Mouse (Mus musculus) gastrocnemius, postnatal 14 days (tissue): Measurements from ENCODE around the gene Prkab2. TPM values are rescaled to one million over a fixed set of nuclear protein-coding genes. Genes with fewer than 3 reads are reported as not detected.

Experiments used
- microRNA-seq, 2 experiments: library from miRNA; unstranded; fragments of <30 nt; microRNA quantifications; one replicate each; pipeline ENCODE4 v1.2.0; 2021
- total RNA-seq, 2 experiments: library from RNA; stranded (reverse); gene quantifications; 2 replicates each; pipeline ENCODE4 v1.2.3; 2021

The Prkab2 gene
- total RNA-seq, 2 experiments from 2014 or later, result 65.3 to 69.8 TPM

Small RNAs within 50 kb of the gene (microRNA-seq; reads per million reads assigned to microRNA genes)
- gene Mir7225, result 0 reads per million in 2 experiments

Other genes with a start within 250 kb of the Prkab2 start
- gene Olfr1402, start 236.2 kb upstream of the Prkab2 start, total RNA-seq, result not detected
- 10 to 100 TPM in 1 of 2 experiments, 1 to 10 TPM in 1; 10.0 to 11.2 TPM for gene Chd1l, start 48.0 kb upstream of the Prkab2 start, total RNA-seq
- 1 to 10 TPM; 3.8 to 4.1 TPM for gene Fmo5, start 29.4 kb upstream of the Prkab2 start, total RNA-seq
- not detected for gene Gm17651, start 16.5 kb downstream of the Prkab2 start, total RNA-seq
- gene Pde4dip, start 230.5 kb downstream of the Prkab2 start, total RNA-seq, result 1,000 to 10,000 TPM; 1,779 to 1,961 TPM
- 10 to 100 TPM; 30.6 to 31.4 TPM for gene Sec22b, start 243.0 kb downstream of the Prkab2 start, total RNA-seq